Mouse (Mus musculus): ENCODE results near the gene Rbm12.

Rbm12 gene

DNA sequence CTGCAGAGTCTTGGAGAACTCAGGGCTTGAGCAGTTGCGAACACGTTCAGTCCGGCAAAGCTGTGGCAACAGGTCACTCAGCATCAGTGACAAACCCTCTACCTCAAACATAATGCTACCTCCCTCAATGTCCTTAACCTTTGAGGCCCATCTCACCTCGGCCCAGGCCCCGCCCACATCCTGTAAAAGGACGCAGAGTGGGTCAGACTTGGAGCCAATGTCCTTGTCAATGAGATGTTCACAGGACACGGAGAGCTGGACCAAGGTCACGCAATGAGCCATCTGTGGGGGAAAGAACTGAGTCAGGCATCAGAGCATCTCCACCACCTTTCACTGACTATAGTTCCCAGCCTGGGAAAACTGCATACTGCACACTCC is 32.6 kb downstream of the Rbm12 start:
- DNase-seq: no peak

DNA sequence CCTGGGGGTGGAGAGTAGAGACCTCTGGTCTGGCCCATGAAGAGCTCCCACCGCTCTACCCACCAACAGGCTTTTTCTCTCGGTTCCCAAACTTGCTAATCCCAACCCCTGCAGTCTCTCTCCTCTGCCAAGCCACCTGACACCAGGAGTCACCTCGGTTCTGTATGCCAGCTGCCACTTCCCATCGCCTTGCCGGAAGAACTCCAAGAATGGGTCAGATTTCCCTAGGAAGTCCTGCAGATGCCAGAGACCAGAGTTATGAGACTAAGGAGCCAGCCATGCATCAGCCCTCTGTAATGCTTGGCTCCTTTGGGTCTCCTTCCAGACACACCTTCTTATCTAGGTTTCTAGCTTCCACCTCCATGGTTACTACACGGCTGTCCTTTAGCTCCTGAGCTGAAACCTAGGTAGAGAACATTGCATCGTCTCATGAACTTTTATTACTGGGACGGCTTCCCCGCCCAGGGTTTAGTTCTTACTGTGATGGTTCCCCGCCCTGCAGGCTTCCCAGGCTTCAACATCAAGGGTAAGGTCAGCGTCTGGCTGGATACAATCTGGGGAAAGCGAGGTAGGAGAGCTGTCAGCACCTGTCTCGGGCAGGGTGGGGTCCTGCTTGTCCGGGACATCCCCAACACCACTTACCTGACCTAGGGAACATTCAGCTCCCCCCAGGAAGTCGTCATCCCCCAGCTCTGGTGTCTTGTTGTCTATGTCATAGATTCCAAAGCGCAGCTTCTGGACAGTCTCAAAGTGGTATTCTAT is 33.2 kb downstream of the Rbm12 start:
- no peak for DNase-seq

DNA sequence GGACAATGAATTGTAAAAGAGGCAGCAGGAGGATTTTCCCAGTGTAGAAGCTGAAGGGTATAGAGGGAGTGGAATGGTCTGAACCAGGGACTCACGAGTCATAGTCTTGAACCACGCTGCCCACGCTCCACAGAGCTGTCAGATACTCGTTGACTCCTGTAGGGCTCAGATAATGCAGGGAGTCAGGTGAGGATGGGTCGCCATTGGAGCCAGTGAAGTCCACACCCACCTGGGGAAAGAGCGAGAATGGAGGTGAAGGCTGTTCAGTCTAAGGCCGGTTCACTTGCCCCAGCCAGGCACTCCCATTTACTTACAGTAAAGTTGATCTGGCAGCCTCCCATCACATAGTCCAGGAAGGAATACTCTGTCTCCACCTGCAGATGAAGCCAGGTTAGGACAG is 34.3 kb downstream of the Rbm12 start:
- no peak for DNase-seq

DNA sequence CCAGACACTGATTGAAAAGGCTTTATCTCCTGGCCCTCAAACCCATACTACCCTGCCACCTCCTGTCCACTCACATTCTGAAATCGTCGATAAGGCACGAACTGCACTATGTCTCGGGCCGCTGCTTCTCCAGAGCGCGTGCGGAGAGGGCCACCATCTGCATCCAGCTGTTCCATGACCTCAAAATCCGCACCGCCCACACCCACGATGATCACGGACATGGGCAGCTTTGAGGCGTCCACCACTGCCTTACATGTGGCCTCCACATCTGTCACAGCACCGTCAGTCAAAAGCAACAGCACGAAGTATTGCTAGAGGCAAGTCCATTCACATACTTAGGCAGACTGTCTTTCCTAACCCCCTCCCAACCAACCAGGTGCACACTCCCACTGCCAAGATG is 38.1 kb downstream of the Rbm12 start:
- no peak for DNase-seq

DNA sequence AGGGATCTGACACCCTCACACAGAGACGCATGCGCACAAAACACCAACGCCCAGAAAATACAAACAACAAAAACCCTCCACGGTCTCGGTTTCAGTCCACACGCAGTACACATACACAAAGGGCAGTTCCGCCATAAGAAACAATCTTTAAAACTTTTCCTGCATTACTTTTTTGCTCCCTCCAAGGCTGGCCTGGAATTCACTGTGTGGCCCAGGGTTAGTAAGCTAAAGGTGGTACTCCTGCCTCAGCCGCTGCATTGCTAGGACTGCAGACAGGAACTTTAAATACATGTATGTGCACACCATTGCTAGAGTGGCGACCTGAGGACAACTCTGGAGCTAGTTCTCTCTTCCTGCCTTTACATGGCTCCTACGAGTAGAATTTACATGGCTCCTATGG is 40.5 kb downstream of the Rbm12 start:
- no peak for DNase-seq

DNA sequence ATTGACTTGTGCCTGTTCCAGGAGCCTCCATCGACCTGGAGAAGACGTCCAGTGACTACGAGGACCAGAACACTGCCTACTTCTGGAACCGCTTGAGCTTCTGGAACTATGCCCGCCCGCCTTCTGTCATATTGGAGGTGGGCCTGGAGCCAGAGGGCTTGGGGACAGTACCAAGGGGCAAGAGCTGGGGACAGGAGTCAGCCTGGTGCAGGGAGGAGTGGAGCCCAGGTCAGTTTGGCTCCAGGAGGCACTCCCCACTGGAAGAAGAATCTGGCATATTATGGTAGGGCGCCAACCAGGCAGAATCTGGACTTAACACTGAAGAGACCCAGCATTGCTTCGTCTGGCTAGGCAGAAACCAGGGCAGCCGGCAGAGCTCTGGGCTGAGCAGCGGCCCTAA is 43.9 kb downstream of the Rbm12 start:
- no peak for DNase-seq

DNA sequence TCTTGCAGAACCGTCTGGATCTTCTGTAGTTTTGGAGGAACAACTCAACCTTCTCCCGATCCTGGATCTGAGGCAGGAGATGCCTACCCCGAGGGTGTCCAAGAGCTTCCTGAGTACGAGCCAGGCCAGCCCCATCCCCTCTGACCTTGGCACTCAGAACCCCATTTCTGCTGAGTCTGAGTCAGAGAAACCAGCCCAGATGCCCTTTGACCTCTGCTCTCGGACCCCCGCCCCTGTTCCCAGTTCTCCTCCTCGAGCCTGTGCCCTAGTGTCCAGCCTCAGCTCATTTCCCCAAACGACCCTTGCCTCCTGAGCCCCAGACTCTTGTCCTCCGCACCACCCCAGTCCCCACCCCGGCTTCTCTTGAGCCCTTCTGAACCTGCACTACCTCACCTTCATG is 45.7 kb downstream of the Rbm12 start:
- no peak for DNase-seq

DNA sequence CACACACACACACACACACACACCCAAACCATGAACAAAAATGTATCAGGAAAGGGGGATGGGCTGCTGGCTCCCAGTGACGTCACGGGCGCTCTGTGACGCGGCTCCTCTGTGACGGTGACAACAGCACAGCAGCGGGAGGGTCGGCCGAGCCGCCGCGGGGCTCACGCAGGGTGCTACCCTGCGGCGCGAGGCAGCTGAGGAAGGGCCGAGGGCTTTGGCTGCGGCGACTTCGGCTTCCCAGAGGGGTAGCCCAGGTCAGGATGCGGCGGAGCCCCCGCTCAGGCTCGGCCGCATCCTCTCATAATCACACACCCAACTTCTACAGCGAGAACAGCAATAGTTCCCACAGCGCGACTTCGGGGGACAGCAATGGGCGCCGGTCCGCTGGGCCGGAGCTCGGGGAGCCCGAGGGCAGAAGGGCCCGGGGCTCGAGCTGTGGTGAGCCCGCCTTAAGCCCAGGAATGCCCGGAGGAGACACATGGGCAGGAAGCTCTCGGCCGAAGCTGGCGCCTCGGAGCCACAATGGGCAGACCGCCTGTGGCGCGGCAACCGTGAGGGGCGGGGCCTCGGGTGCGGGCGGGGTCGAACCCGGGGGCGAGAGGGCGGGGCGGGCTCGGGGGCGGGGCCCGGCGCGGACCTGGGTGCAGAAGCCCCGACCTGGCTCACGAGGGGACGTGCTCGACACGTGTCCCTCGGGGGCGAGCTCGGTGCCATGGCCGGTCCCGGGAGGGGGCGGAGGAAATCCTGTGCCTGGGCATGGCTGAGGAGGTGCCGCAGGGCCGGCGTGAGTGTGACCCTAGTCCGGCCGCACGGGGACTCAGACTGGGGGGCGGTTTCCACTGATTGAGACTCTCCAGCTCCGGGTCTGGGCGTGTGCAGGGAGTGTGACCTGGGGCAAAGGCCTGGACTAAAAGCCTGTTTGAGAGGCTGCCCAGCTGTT is 46.4 kb downstream of the Rbm12 start, which contains the start of gene Spag4:
TSS of gene Spag4 (plus strand) at position 77 of the 943 bp plus-strand sequence.
- peak; percentile 72 for DNase-seq

DNA sequence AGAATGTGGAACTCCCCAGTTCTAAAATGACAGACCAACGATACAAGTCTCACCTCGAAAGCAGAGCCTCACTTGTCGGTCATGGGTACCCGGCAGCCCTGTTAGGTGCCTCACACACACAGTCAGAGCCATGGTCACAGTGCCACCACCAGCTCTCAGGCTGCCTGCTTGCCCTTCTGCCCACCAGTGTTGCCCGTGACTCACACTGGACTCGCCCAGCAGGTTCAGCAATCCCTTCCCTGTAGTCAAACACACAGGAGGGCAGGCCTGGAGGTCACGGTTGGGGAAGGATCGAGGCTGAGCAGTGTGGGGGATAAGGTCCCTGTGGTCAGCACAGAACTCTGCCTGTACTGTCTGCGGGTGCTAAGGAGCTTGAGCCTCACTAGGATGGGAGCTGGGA is 59.0 kb downstream of the Rbm12 start, which contains the start of gene Fer1l4:
TSS of gene Fer1l4 (minus strand) at position 132 of the 400 bp plus-strand sequence.
- no peak for DNase-seq

DNA sequence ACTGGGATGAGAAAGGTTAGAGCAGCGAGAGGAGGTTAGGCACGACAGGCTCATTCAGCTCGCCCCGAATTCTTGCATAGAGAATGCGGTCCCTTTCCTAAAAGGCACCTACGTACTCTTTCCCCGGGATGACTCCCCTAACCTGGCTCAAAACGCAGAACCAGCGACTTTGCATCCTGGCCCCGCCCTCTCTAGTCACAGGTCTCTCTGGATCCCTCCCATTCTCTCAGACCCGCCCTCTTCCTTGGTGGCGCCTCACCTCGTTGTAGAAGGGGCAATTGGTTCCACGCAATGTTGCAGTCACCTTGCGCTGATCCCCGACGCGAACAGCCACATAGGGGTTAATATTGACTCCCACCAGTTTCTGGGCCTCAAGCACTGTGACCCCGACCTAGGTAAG is 63.8 kb downstream of the Rbm12 start:
- no peak for DNase-seq

DNA sequence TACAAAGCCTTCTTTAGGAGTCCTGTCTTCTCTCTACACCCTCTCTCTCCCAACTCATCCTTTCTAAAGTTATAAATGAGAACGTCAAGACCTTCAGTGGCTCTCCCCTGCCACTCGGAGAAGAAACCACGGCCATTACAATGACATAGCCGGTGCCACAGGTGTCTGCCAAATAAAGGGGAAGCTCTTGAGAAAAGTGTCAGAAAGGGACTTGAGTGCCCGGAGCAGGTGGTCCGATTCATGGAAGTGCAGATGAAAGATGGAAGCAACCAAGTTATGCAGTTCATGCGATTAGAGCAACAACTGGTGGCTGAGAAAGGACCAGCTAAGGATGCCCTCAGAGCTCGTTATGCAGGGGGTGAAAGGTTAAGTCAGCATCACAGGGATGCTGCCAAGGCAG is 68.9 kb downstream of the Rbm12 start:
- no peak for DNase-seq
